Mouse (Mus musculus) bone marrow macrophage, adult 2 months (primary cell): ENCODE measurements around the gene 4931406P16Rik. TPM values are rescaled to one million over a fixed set of nuclear protein-coding genes. Genes with fewer than 3 reads are reported as not detected.

Source experiments
- H3K27ac ChIP-seq: 2 replicates; pipeline ENCODE4 v1.5.1; 2012; ENCODE audit warnings: low read depth, low read length; ENCODE audit not compliant: insufficient read depth
- H3K4me1 ChIP-seq: 2 replicates; pipeline ENCODE4 v1.6.1; 2012; ENCODE audit warnings: low read length; ENCODE audit not compliant: control insufficient read depth, insufficient read depth
- H3K4me3 ChIP-seq: 2 replicates; pipeline ENCODE4 v1.5.1; 2012; ENCODE audit warnings: mild to moderate bottlenecking, low read length, moderate library complexity; ENCODE audit not compliant: insufficient read depth
- CTCF ChIP-seq: IDR thresholded peaks from 2 replicates; pipeline ENCODE4 v1.5.1; 2012; ENCODE audit warnings: low read depth, mild to moderate bottlenecking, low read length, moderate library complexity
- POLR2A ChIP-seq: IDR thresholded peaks from 2 replicates; pipeline ENCODE4 v1.6.1; 2012; ENCODE audit warnings: mild to moderate bottlenecking, low read depth, low read length, borderline replicate concordance
- polyA plus RNA-seq: library from polyadenylated mRNA; stranded (reverse); fragments of >200 nt; gene quantifications from 2 replicates; pipeline ENCODE4 v1.2.4, GENCODE M21; 2012; ENCODE audit not compliant: missing spikeins, insufficient read depth, insufficient read length

The 4931406P16Rik gene
- polyA plus RNA-seq, 1 experiment, result 18.4 TPM

DNA sequence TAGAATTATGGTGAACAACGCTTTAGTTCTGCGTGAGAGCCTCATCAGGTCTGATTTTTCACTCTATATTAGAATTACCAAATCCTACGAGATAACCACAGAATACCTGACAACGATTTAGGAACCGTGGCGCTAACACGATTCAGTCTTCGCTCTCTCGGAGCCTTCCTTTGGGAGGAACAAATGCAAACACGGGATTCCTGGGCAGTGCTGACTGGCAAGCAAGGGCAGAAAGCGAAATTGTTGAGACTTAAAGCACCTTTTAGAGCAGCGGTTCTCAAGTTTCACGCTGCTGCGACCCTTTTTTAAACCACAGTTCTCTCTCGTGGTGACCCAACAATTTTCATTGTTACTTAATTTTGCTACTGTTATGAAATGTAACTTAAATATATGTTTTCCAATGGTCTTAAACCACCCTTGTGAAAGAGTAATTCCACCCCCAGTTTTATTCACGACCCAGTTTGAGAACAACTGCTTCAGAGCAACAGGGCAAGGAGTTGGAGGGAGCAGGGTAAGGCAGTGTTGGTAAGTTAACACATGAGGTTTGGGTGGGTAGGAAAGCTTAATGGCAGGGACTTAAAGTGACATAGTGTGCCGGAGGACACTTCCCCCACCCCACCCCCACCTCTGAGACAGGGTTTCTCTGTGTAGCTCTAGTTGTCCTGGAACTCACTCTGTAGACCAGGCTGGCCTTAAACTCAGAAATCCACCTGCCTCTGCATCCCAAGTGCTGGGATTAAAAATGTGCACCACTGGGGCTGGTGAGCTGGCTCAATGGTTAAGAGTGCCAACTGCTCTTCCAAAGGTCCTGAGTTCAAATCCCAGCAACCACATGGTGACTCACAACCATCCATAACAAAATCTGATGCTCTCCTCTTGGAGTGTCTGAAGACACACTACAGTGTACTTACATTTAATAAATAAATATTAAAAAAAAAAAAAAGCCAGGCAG is 78.5 kb downstream of the 4931406P16Rik start:
- TF ChIP-seq CTCF (no peak), POLR2A (no peak)
- Histone ChIP-seq H3K4me3 (peak overlapping the region; percentile 61), H3K4me1 (peaks cover 20% of the 10 kb centered on the region), H3K27ac (peak overlapping the region; percentile 87)

DNA sequence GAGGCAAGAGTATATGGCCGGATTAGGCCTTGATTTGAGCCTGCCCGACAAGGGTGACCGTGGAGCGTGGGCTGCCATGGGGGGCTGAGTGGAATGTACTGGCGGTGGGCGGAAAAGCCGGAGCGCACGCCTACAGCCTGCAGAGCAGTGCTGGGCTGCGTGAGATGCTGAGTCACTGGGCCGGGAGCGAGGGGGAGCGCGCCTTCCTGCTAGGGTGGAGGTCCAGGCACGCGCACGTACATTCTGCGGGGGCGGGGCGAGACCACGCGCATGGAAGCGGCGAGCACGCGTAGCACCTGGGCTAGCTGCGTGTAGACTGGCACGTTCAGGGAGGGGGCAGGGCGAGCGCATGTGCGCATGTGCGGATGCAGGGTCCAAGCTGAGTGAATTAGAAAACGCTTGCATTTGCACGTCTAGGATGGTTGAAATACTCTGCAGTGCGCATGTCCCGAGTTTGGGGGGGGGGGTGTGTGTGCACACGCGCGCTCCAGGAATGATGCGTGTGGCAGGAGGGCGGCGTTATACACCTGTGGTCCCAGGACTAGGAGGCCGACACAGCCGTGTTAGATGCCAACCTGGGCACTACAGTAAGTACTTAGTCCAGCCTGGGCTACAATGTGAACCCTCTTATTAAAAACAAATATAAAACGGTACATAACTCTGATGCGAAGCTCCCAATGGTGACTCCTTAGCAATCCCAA is 79.3 kb downstream of the 4931406P16Rik start:
- H3K4me1 ChIP-seq, result peaks cover 17% of the 10 kb centered on the region
- peak overlapping the region; percentile 87 for H3K27ac ChIP-seq
- H3K4me3 ChIP-seq, result peak overlapping the region; percentile 61
- TF ChIP-seq CTCF (no peak), POLR2A (no peak)

DNA sequence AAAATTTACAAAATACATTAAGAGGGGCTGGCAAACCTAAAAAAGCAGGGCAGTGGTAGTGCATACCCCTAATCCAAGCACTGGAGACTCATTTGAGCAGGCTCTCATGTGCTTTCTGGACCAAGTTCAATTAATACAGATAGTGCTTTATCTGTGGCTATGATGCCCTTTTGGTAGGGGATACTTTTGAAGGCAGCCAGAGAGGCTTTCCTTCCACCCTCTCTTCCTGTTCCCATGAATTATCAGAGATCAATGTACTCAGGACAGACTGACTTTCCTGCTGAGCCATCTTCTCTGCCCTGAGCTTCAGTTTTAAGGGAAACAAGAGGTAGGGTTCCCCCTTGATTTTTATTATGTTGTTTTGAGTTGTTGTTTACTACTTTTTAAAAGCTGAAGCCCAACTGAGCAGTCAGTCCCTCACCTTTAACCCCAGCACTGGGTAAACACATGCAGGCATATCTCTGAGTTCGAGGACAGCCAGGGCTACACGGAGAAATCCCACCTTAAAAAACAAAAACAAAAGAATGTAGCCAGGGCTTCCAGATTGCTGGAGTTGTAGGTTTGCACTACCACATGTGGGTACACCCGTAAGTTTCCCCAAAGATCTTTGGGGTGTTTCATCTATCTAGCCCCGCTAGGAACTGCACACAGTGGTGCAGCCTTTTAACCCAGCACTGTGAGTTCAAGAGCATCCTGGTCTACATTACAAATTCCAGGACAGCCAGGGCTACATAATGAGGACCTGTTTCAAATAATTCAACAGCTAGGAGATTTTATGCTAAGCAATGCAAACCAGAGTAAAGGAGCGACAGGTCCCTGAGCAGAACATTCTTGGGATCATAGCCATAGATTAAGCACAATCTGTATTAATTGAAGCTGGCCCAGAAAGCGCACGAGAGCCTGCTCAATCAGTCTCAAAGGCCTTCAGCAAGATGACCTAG is 80.3 kb downstream of the 4931406P16Rik start:
- H3K27ac ChIP-seq, result peak overlapping the region; percentile 87
- TF ChIP-seq POLR2A (no peak), CTCF (no peak)
- peaks cover 24% of the 10 kb centered on the region for H3K4me1 ChIP-seq
- peak overlapping the region; percentile 61 for H3K4me3 ChIP-seq

DNA sequence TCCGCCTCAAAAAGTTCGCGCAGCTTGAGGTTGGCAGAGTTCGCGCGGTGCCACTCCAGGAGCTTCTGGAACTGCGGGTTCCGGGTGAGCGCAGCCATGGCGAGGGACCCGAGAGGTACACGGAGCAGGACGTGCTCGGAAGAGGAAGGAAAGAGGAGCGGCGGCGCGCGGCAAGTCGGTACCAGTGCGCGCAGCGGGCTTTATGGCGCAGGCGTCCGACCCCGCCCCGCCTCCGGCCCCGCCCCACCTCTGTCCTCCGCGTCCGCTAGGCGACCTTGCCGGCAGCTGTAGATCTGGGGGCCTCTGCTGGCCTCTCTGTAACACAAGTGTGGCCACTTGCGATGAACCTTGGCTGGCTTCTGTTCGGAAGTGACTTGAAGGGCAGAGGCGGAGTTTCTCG is 83.2 kb downstream of the 4931406P16Rik start, which contains the start of gene Gpi1:
TSS of gene Gpi1 (minus strand) at position 221 of the 400 bp plus-strand sequence.
- Histone ChIP-seq H3K4me3 (peak within 1 kb of the TSS; percentile 77), H3K27ac (peak within 1 kb of the TSS; percentile 71), H3K4me1 (peaks cover 48% of the 10 kb centered on the region)
- peak; percentile 7; the same call in 1 of the 2 replicates for TF ChIP-seq POLR2A
- no peak for TF ChIP-seq CTCF

DNA sequence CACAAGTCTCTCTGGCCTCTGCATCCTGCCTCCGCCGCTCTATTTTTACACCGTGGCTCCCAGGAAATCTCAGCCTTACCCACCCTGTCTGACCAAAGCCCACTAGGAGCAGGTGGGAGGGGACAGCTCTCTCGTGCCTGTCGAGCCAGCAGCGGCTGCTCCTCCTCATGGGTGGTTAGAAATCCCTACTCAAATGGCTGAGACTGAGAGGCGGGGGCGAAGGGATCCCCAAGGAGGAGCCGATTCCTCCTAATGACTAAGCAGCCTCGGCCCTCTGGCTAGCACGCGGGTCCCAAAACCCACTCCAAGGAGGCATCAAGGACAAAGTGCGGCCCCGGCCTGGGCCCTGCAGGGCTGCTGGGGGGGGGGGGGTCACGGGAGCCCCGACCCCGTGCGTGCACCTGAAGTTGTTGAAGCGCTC is 83.7 kb downstream of the 4931406P16Rik start:
- peaks cover 48% of the 10 kb centered on the region for H3K4me1 ChIP-seq
- TF ChIP-seq CTCF (no peak), POLR2A (no peak)

DNA sequence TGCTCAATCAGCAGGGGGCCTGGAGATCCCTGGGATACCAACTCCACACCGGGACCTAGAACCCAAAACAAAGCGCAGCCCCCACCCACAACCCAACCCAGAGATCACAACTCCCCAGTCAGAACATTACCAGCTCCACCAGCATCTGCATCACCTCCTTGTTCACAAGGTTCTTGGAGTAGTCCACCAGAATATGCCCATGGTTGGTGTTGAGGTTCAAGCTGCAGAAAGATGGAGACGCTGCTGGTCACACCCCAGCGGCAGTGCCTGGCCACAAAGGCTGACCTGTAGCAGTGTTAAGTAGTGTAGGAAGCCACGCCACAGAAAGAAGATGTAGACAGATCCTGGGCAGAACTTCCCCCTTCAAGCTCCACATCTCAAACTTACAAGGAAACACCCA is 84.2 kb downstream of the 4931406P16Rik start:
- TF ChIP-seq CTCF (no peak), POLR2A (no peak)
- peaks cover 48% of the 10 kb centered on the region for H3K4me1 ChIP-seq
- peak overlapping the region; percentile 77 for H3K4me3 ChIP-seq
- no peak overlapping the region for H3K27ac ChIP-seq

More for the DNA sequence above, 83.7 kb downstream of the 4931406P16Rik start:
- H3K4me3 ChIP-seq, result peak overlapping the region; percentile 77
- peak overlapping the region; percentile 71 for H3K27ac ChIP-seq

DNA sequence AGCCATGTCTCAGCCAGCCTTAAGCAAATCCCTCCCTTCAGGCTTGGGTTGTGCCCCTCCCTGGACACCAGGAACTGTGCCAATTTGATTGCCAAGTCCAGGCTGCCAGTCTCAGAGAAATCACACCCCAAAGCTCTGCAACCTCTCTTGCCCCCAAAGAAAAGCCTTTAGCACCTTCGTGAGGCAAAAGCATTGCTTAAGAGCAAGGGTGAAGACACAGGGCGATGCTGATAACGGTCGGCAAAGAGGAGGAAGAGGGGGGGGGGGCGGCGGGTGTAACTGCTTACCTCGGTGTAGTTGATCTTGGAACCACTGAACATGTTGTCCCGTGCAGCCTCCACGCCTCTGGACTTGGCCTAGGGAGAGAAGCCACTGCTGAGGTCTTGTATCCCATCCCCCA is 84.7 kb downstream of the 4931406P16Rik start:
- Histone ChIP-seq H3K27ac (no peak overlapping the region), H3K4me3 (peak overlapping the region; percentile 77), H3K4me1 (peaks cover 48% of the 10 kb centered on the region)

DNA sequence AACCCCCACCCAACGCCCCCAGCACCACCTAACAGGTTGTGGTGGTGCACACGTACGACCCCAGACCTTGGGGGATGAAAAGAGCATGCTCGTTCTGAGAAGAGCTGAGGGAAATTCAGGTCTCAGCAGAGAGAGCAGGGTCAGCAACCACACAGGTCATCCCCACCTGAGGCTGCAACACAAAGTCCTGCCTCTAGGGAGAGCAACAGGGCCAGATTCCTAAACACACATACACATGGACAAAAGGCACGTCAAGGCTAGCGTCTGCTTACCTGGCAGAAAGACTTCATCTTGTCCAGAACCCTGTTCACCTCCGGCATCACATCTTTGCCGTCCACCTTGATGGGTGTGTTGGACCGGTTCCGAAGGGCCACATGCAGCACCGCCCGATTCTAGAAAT is 86.5 kb downstream of the 4931406P16Rik start:
- Histone ChIP-seq H3K27ac (no peak overlapping the region), H3K4me1 (peaks cover 34% of the 10 kb centered on the region), H3K4me3 (no peak overlapping the region)
- TF ChIP-seq POLR2A, result no peak
- no peak for TF ChIP-seq CTCF

More for the DNA sequence above, 84.7 kb downstream of the 4931406P16Rik start:
- TF ChIP-seq CTCF, result no peak
- TF ChIP-seq POLR2A, result no peak

DNA sequence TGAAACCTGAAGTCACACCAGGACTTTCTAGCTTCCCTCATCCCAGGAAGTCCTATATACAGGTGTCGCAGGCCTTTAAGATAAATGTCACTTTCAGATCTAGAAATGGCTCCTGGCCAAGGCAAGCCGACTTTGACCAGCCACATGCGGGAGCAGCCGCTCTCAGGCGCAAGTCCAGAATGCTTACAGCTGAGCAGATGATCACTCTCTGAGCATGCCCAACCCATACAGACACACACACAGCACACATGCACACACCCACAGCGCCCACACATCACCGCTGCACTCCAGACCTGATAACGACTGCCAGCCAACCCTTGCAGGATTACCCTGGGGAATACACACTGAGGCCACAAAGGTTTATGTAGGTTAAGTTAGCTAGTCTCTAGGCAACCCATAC is 87.3 kb downstream of the 4931406P16Rik start:
- H3K4me3 ChIP-seq, result no peak overlapping the region
- peaks cover 31% of the 10 kb centered on the region for H3K4me1 ChIP-seq
- no peak for TF ChIP-seq CTCF
- TF ChIP-seq POLR2A, result no peak
- H3K27ac ChIP-seq, result no peak overlapping the region
